Mouse (Mus musculus) lung, embryonic 14.5 days (tissue): ENCODE results near the gene Ildr2. TPM values are rescaled to one million over a fixed set of nuclear protein-coding genes. Genes with fewer than 3 reads are reported as not detected.
A peak's percentile ranks its signal among the peaks of the same experiment; 100 is the strongest.

Experiments
- ATAC-seq: fragments of 200-750 bp; cut with Nextera tagmentation; 2 replicates; pipeline ENCODE4 v1.8.0; 2017; ENCODE audit warnings: mild to moderate bottlenecking, moderate TSS enrichment, moderate library complexity; ENCODE audit not compliant: insufficient read depth
- DNase-seq: peaks from one replicate; pipeline ENCODE4 v3.0.0-alpha.2; 2015
- H3K27ac ChIP-seq: fragments of 300-500 bp; sonication (generic); 2 replicates; pipeline ENCODE4 v1.5.1; 2014; ENCODE audit warnings: low read depth, mild to moderate bottlenecking, moderate library complexity
- H3K27me3 ChIP-seq: fragments of 300-500 bp; sonication (generic); 2 replicates; pipeline ENCODE4 v1.6.1; 2014; ENCODE audit warnings: low read length, control low read depth; ENCODE audit not compliant: insufficient read depth
- H3K36me3 ChIP-seq: fragments of 300-500 bp; sonication (generic); 2 replicates; pipeline ENCODE4 v1.6.1; 2014; ENCODE audit warnings: control low read depth; ENCODE audit not compliant: insufficient read depth
- H3K4me1 ChIP-seq: fragments of 300-500 bp; sonication (generic); 2 replicates; pipeline ENCODE4 v1.6.1; 2014; ENCODE audit warnings: antibody characterized with exemption, control low read depth; ENCODE audit not compliant: insufficient read depth
- H3K4me2 ChIP-seq: fragments of 300-500 bp; sonication (generic); 2 replicates; pipeline ENCODE4 v1.6.1; 2014; ENCODE audit warnings: mild to moderate bottlenecking
- H3K4me3 ChIP-seq: fragments of 300-500 bp; sonication (generic); 2 replicates; pipeline ENCODE4 v1.5.1; 2014; ENCODE audit warnings: low read depth, low read length
- H3K9ac ChIP-seq: fragments of 300-500 bp; sonication (generic); 2 replicates; pipeline ENCODE4 v1.6.1; 2014
- H3K9me3 ChIP-seq: fragments of 300-500 bp; sonication (generic); 2 replicates; pipeline ENCODE4 v1.6.1; 2016; ENCODE audit warnings: low read depth, low read length, control low read depth
- CTCF ChIP-seq: IDR thresholded peaks from 2 replicates; pipeline ENCODE4 v1.5.1; 2016; ENCODE audit warnings: antibody characterized with exemption, low read depth
- WGBS: fragments of 180-500 bp; shearing (Covaris S2); extraction: QIAGEN DNeasy Blood & Tissue Kit; methylation state at CpG from one replicate; pipeline ENCODE4 v1.1.7; 2014; 5-methylcytosine and 5-hydroxymethylcytosine counted together
- polyA plus RNA-seq: library from polyadenylated mRNA; unstranded; fragments of >200 nt; fragmentation: Nextera tagmentation; extraction: Ambion mirVana; gene quantifications from 2 replicates; pipeline ENCODE4 v1.2.1, GENCODE M21; 2014

Gene Ildr2
- polyA plus RNA-seq, 1 experiment from 2014 or later, result 1.3 TPM

DNA sequence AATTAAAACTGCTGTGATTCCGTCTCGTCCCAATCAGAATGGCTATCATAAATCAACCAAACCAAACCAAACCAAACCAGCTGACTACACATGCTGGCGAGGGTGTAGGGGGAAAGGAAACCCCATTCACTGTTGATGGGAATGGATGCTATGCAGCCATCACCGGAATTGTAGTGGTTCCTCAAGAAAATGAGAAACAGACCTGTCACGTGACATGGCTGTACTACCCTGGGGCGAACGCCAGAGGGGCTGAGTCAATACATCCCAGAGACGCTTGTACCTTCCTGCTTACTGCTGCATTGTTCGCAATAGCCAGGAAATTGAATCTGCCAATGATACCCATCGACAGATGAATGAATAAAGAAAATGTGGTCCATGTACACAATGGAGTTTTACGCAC is 95.8 kb downstream of the Ildr2 start:
- Histone ChIP-seq H3K4me3 (no peak overlapping the region), H3K9me3 (no peaks in the 10 kb centered on the region), H3K27me3 (no peaks in the 10 kb centered on the region), H3K4me1 (no peaks in the 10 kb centered on the region), H3K4me2 (no peak overlapping the region), H3K27ac (no peak overlapping the region), H3K9ac (no peak overlapping the region), H3K36me3 (no peaks in the 10 kb centered on the region)
- WGBS, result 77% methylated on average over 11 of the region's 11 CpGs
- no peak for DNase-seq
- ATAC-seq, result no peak
- TF ChIP-seq CTCF, result no peak

- Histone ChIP-seq H3K4me3 (no peak overlapping the region), H3K9ac (no peak overlapping the region), H3K36me3 (no peaks in the 10 kb centered on the region), H3K27ac (no peak overlapping the region), H3K27me3 (no peaks in the 10 kb centered on the region), H3K9me3 (no peaks in the 10 kb centered on the region), H3K4me2 (no peak overlapping the region), H3K4me1 (no peaks in the 10 kb centered on the region)
- DNase-seq (peak; percentile 83), ATAC-seq (peak; percentile 86)
- TF ChIP-seq CTCF, result peak; percentile 92
- 21% methylated on average over 14 of the region's 14 CpGs for WGBS
These were observed 106.4 kb downstream of the Ildr2 start for GRCm38 (mm10) chr1:166360157-166360855.

- Histone ChIP-seq H3K9me3 (no peaks in the 10 kb centered on the region), H3K4me2 (no peak overlapping the region), H3K36me3 (no peaks in the 10 kb centered on the region), H3K27me3 (no peaks in the 10 kb centered on the region), H3K4me3 (no peak overlapping the region), H3K27ac (no peak overlapping the region), H3K4me1 (no peaks in the 10 kb centered on the region), H3K9ac (no peak overlapping the region)
- DNase-seq (no peak), ATAC-seq (no peak)
- WGBS, result 68% methylated on average over 5 of the region's 5 CpGs
- TF ChIP-seq CTCF, result no peak
These were observed 107.0 kb downstream of the Ildr2 start for GRCm38 (mm10) chr1:166360896-166361295.

DNA sequence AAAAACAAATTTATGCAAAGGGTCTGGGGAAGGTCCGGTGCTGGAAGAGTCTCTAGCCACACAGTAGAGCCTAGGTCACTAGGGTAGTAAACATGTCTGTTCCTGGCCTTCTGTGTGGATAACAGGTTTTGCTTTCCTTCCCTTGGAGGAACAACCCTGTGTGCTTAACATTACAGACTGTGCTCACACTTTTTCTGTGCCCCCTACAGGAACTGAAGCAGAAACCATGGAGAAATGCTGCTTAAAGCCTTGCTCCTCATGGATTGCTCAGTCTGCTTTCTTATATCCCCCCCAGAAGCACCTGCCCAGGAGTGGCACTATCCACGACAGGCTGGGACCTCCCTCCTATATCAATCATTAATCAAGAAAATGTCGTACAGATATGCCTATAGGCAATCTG is 107.9 kb downstream of the Ildr2 start:
- peak; percentile 16; the same call in 1 of the 2 replicates for TF ChIP-seq CTCF
- 59% methylated on average over 3 of the region's 3 CpGs for WGBS
- no peaks in the 10 kb centered on the region for H3K4me1 ChIP-seq
- H3K27me3 ChIP-seq, result no peaks in the 10 kb centered on the region
- ATAC-seq, result no peak
- H3K9ac ChIP-seq, result no peak overlapping the region
- no peak for DNase-seq
- no peak overlapping the region for H3K27ac ChIP-seq
- H3K4me3 ChIP-seq, result no peak overlapping the region
- H3K36me3 ChIP-seq, result no peaks in the 10 kb centered on the region
- H3K4me2 ChIP-seq, result no peak overlapping the region
- no peaks in the 10 kb centered on the region for H3K9me3 ChIP-seq

GRCm38 (mm10) chr1:166362659-166363058 is 108.7 kb downstream of the Ildr2 start:
- H3K27me3 ChIP-seq, result no peaks in the 10 kb centered on the region
- H3K36me3 ChIP-seq, result no peaks in the 10 kb centered on the region
- no peaks in the 10 kb centered on the region for H3K9me3 ChIP-seq
- no peak overlapping the region for H3K4me2 ChIP-seq
- H3K27ac ChIP-seq, result no peak overlapping the region
- no peak overlapping the region for H3K9ac ChIP-seq
- DNase-seq (peak; percentile 75), ATAC-seq (peak; percentile 85)
- 45% methylated on average over 3 of the region's 3 CpGs for WGBS
- TF ChIP-seq CTCF, result no peak
- H3K4me1 ChIP-seq, result no peaks in the 10 kb centered on the region
- no peak overlapping the region for H3K4me3 ChIP-seq

GRCm38 (mm10) chr1:166363122-166363521 is 109.2 kb downstream of the Ildr2 start:
- Histone ChIP-seq H3K27me3 (no peaks in the 10 kb centered on the region), H3K4me2 (no peak overlapping the region), H3K36me3 (no peaks in the 10 kb centered on the region), H3K9me3 (no peaks in the 10 kb centered on the region), H3K9ac (no peak overlapping the region), H3K4me1 (no peaks in the 10 kb centered on the region), H3K4me3 (no peak overlapping the region), H3K27ac (no peak overlapping the region)
- TF ChIP-seq CTCF, result no peak
- no peak for DNase-seq
- ATAC-seq, result peak; percentile 47

Other genes starting within 250 kb of the Ildr2 start
- gene Dusp27, start 126.2 kb upstream of the Ildr2 start, polyA plus RNA-seq, result 2.5 and 3.1 TPM in 2 replicates
- gene Gpa33, start 123.9 kb upstream of the Ildr2 start, polyA plus RNA-seq, result 0.11 TPM in 1 of 2 replicates, not detected in the other
- gene Mael, start 15.4 kb upstream of the Ildr2 start, polyA plus RNA-seq, result not detected in 2 replicates
- 62.2 and 65.6 TPM in 2 replicates for gene Tada1, start 125.0 kb downstream of the Ildr2 start, polyA plus RNA-seq
- gene Pogk, start 155.7 kb downstream of the Ildr2 start, polyA plus RNA-seq, result 18.9 and 22.2 TPM in 2 replicates
- not detected in 2 replicates for gene Gm4846, start 243.4 kb downstream of the Ildr2 start, polyA plus RNA-seq